Mouse (Mus musculus) forebrain, postnatal 0 days (tissue): ENCODE results near the gene Kdm4a. TPM values are rescaled to one million over a fixed set of nuclear protein-coding genes. Genes with fewer than 3 reads are reported as not detected.

Experiments
- ATAC-seq: fragments of 200-750 bp; cut with Nextera tagmentation; 2 replicates; pipeline ENCODE4 v1.8.0; 2017; ENCODE audit warnings: mild to moderate bottlenecking, moderate library complexity
- DNase-seq: peaks from one replicate; pipeline ENCODE4 v3.0.0-alpha.2; 2015
- H3K27ac ChIP-seq: fragments of 300-500 bp; sonication (generic); 2 replicates; pipeline ENCODE4 v1.5.1; 2014; ENCODE audit warnings: low read depth, mild to moderate bottlenecking, antibody characterized with exemption, low read length, moderate library complexity, mixed read lengths
- H3K27me3 ChIP-seq: fragments of 300-500 bp; sonication (generic); 2 replicates; pipeline ENCODE4 v1.6.1; 2014; ENCODE audit warnings: mild to moderate bottlenecking, low read length, mixed read lengths; ENCODE audit not compliant: insufficient read depth
- H3K36me3 ChIP-seq: fragments of 300-500 bp; sonication (generic); 2 replicates; pipeline ENCODE4 v1.6.1; 2014; ENCODE audit warnings: mild to moderate bottlenecking, moderate library complexity; ENCODE audit not compliant: insufficient read depth
- H3K4me1 ChIP-seq: fragments of 300-500 bp; sonication (generic); 2 replicates; pipeline ENCODE4 v1.6.1; 2014; ENCODE audit warnings: antibody characterized with exemption; ENCODE audit not compliant: insufficient read depth
- H3K4me2 ChIP-seq: fragments of 300-500 bp; sonication (generic); 2 replicates; pipeline ENCODE4 v1.6.1; 2014; ENCODE audit warnings: low read depth, mild to moderate bottlenecking, moderate library complexity
- H3K4me3 ChIP-seq: fragments of 300-500 bp; sonication (generic); 2 replicates; pipeline ENCODE4 v1.5.1; 2014; ENCODE audit warnings: low read depth, low read length, mixed read lengths
- H3K9ac ChIP-seq: fragments of 300-500 bp; sonication (generic); 2 replicates; pipeline ENCODE4 v1.6.1; 2014; ENCODE audit warnings: mild to moderate bottlenecking
- H3K9me3 ChIP-seq: fragments of 300-500 bp; sonication (generic); 2 replicates; pipeline ENCODE4 v1.6.1; 2016; ENCODE audit warnings: low read length
- CTCF ChIP-seq: sonication (generic); IDR thresholded peaks from 2 replicates; pipeline ENCODE4 v1.5.1; 2016; ENCODE audit warnings: antibody characterized with exemption, control low read depth, low read depth
- WGBS: fragments of 180-500 bp; shearing (Covaris S2); extraction: QIAGEN DNeasy Blood & Tissue Kit; methylation state at CpG from one replicate; pipeline ENCODE4 v1.1.7; 2014; 5-methylcytosine and 5-hydroxymethylcytosine counted together
- polyA plus RNA-seq: library from polyadenylated mRNA; unstranded; fragments of >200 nt; fragmentation: Nextera tagmentation; extraction: Ambion mirVana; gene quantifications from 2 replicates; pipeline ENCODE4 v1.2.1, GENCODE M21; 2015
- total RNA-seq: library from RNA; depleted of rRNA; stranded (reverse); fragments of >200 nt; gene quantifications from 2 replicates; pipeline ENCODE4 v1.2.3, GENCODE M21; 2014

Kdm4a gene
- total and polyA plus RNA-seq, 2 experiments from 2014 or later = 39.0 to 122 TPM

GRCm38 (mm10) chr4:118134485-118135365 lies 45.1 kb downstream of the Kdm4a start, which contains the start of gene St3gal3:
TSS of gene St3gal3 (minus strand) at chr4:118134914.
- peaks cover 7% of the 10 kb centered on the region for H3K4me1 ChIP-seq
- peak within 1 kb of the TSS; percentile 81 for H3K4me2 ChIP-seq
- no peaks in the 10 kb centered on the region for H3K27me3 ChIP-seq
- peak; percentile 97 for DNase-seq
- 0 out of 2 replicates have a peak within 1 kb of the TSS, but pooled peaks have one; percentile 16 for H3K27ac ChIP-seq
- 1% methylated on average over 73 of the region's 84 CpGs for WGBS
- 0 out of 2 replicates have a peak, but pooled peaks have one; percentile 1 for TF ChIP-seq CTCF
- no peaks in the 10 kb centered on the region for H3K9me3 ChIP-seq
- peak within 1 kb of the TSS; percentile 99 for H3K4me3 ChIP-seq
- H3K36me3 ChIP-seq = peaks cover 32% of the 10 kb centered on the region
- H3K9ac ChIP-seq = peak within 1 kb of the TSS; percentile 67
- ATAC-seq = peak; percentile 99

GRCm38 (mm10) chr4:118131329-118131728 lies 48.5 kb downstream of the Kdm4a start:
- H3K4me3 ChIP-seq = no peak overlapping the region
- H3K36me3 ChIP-seq = peaks cover 2% of the 10 kb centered on the region
- ATAC-seq (no peak), DNase-seq (no peak)
- no peaks in the 10 kb centered on the region for H3K9me3 ChIP-seq
- no peak overlapping the region for H3K4me2 ChIP-seq
- H3K27ac ChIP-seq = no peak overlapping the region
- no peak for TF ChIP-seq CTCF
- 90% methylated on average over 5 of the region's 5 CpGs for WGBS
- H3K27me3 ChIP-seq = no peaks in the 10 kb centered on the region
- H3K4me1 ChIP-seq = peaks cover 7% of the 10 kb centered on the region
- no peak overlapping the region for H3K9ac ChIP-seq

GRCm38 (mm10) chr4:118123030-118123704 lies 56.7 kb downstream of the Kdm4a start:
- Histone ChIP-seq H3K4me2 (no peak overlapping the region), H3K9ac (no peak overlapping the region), H3K27me3 (no peaks in the 10 kb centered on the region), H3K36me3 (no peaks in the 10 kb centered on the region), H3K4me3 (no peak overlapping the region), H3K27ac (no peak overlapping the region), H3K9me3 (no peaks in the 10 kb centered on the region), H3K4me1 (no peaks in the 10 kb centered on the region)
- DNase-seq = no peak
- no peak for ATAC-seq
- no peak for TF ChIP-seq CTCF
- 83% methylated on average over 14 of the region's 14 CpGs for WGBS

- DNase-seq (no peak), ATAC-seq (no peak)
- H3K27me3 ChIP-seq = no peaks in the 10 kb centered on the region
- no peaks in the 10 kb centered on the region for H3K4me1 ChIP-seq
- WGBS = 54% methylated on average over 10 of the region's 10 CpGs
- 0 out of 2 replicates have a peak overlapping the region, but pooled peaks have one; percentile 35 for H3K27ac ChIP-seq
- no peaks in the 10 kb centered on the region for H3K36me3 ChIP-seq
- H3K9ac ChIP-seq = no peak overlapping the region
- no peak overlapping the region for H3K4me3 ChIP-seq
- TF ChIP-seq CTCF = no peak
- H3K4me2 ChIP-seq = no peak overlapping the region
- H3K9me3 ChIP-seq = no peaks in the 10 kb centered on the region
Observed at GRCm38 (mm10) chr4:118122078-118122477, 57.8 kb downstream of the Kdm4a start.

- Histone ChIP-seq H3K27ac (no peak overlapping the region), H3K36me3 (no peaks in the 10 kb centered on the region), H3K4me2 (no peak overlapping the region), H3K4me3 (no peak overlapping the region), H3K4me1 (no peaks in the 10 kb centered on the region), H3K9ac (no peak overlapping the region), H3K9me3 (no peaks in the 10 kb centered on the region), H3K27me3 (no peaks in the 10 kb centered on the region)
- ATAC-seq = no peak
- 95% methylated on average over 10 of the region's 10 CpGs for WGBS
- DNase-seq = no peak
- no peak for TF ChIP-seq CTCF
Observed at GRCm38 (mm10) chr4:118117565-118117964, 62.3 kb downstream of the Kdm4a start.

- no peaks in the 10 kb centered on the region for H3K36me3 ChIP-seq
- H3K27ac ChIP-seq = no peak overlapping the region
- no peak overlapping the region for H3K4me2 ChIP-seq
- DNase-seq (no peak), ATAC-seq (no peak)
- no peaks in the 10 kb centered on the region for H3K27me3 ChIP-seq
- WGBS = 91% methylated on average over 11 of the region's 11 CpGs
- TF ChIP-seq CTCF = no peak
- no peaks in the 10 kb centered on the region for H3K9me3 ChIP-seq
- no peak overlapping the region for H3K9ac ChIP-seq
- H3K4me3 ChIP-seq = no peak overlapping the region
- no peaks in the 10 kb centered on the region for H3K4me1 ChIP-seq
Observed at GRCm38 (mm10) chr4:118116098-118116497, 63.7 kb downstream of the Kdm4a start.

GRCm38 (mm10) chr4:118115132-118115531 lies 64.7 kb downstream of the Kdm4a start:
- Histone ChIP-seq H3K27me3 (no peaks in the 10 kb centered on the region), H3K4me3 (no peak overlapping the region), H3K9ac (no peak overlapping the region), H3K27ac (no peak overlapping the region), H3K36me3 (no peaks in the 10 kb centered on the region), H3K9me3 (no peaks in the 10 kb centered on the region), H3K4me2 (no peak overlapping the region), H3K4me1 (no peaks in the 10 kb centered on the region)
- no peak for TF ChIP-seq CTCF
- DNase-seq (no peak), ATAC-seq (no peak)
- WGBS = 95% methylated on average over 7 of the region's 7 CpGs
